Mouse (Mus musculus) mouse trophoblast stem cell (cell line): Measurements from ENCODE around the gene Csnk1e.

ENCODE experiments used
- in situ Hi-C, 2 experiments: fragments of 300-500 bp; cut with MseI, MboI; formaldehyde crosslinking; loops; 2 replicates in 1 of 2; 3 replicates in 1 of 2; pipeline ENCODE4 v1.15.1; 2025

The Csnk1e gene

DNA sequence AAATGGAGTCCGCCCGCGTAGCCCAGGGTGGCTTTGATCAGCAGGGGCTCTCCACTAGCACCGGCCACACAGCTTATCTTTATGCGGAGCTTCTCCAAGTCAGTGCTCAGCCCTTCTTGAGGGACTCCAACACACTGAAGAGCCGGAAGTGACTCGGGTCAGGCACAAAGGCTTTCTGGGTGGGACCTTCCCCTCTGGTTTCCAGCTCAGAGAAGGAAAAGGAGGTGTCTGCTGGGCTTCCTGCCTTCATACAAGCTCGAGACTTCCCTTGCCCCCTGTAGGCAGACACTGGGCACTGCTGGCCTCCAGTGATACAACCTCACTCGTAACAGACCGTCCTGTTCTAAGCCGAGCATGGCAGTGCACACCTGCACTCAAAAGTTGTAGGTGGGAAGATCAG is 58.6 kb downstream of the Csnk1e start:
- in situ Hi-C loops, result no loop called here

DNA sequence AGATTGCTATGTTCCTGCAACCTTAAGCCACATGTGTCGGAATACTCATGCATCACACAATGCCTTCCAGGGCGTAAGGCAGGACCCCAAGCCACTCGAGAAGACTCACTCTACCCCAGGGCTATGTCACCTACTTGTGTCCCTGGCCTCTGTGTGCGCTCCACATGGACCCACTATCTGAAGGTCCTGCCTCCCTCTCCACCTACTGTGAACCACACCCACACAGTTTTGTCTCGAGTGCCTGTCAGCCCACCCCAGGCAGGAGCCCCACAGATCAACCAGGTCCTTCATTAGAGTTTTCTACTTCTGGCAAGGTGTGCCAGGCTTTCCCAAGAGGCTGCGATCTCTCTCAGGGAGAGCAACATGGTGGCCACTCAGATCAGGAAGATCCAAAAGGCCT is 60.1 kb downstream of the Csnk1e start:
- in situ Hi-C loops, result no loop called here

DNA sequence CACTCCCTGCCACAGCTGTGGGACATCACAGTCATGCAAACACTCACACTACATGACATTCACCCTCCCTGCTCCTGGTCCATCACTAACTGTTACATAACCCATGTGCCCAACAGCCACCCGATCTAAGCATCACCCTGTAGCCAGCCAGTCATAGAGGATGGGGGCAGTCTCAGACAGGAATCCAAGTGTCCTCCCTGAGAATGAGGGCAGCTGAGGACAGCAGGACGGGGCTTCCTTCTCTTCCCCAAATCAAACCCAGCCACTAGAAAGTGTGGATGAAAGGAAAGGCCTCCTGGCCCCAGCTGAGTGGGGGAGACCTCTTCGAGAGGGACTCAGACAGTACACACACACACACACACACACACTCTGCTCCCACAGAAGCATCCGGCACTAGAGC is 60.5 kb downstream of the Csnk1e start:
- in situ Hi-C loops, result no loop called here

DNA sequence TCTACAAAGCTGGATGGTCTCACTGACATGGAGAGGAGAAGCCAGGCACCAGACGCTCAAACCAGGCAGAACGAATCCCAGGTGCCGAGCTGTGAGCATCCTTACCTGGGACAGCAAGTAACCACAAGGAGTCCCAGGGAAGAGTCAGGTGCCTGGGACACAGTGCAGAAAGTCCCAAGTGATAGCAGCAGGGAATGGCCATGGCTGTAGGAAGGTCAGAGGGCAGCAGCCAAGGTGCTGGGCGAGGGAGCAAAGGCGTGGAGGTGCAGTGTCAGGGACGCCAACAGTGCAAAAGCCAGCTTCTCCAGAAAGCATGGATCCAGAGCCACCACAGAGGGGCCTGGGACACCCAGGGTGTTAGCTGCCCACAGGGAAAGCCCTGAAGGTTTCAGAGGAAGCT is 62.3 kb downstream of the Csnk1e start:
- in situ Hi-C loops, result no loop called here

DNA sequence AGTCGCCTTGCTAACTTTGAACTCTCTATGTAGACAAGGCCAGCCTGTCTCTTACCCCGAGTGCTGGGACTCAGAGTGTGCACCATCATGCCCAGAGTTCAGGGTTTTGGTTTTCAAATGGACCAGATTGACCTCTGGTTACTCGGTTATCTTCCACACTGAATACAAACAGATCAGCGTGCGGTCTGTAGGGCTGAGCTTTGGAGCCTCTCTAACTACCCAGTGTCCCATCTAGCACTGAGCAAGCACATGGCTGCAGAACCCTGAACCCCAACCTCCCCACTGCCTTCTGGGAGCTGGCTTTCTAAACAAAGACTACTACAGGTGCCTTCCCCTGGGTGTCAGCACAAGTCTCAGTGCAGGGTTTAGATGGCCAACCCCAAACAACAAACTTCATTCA is 62.8 kb downstream of the Csnk1e start:
- in situ Hi-C loops, result no loop called here

DNA sequence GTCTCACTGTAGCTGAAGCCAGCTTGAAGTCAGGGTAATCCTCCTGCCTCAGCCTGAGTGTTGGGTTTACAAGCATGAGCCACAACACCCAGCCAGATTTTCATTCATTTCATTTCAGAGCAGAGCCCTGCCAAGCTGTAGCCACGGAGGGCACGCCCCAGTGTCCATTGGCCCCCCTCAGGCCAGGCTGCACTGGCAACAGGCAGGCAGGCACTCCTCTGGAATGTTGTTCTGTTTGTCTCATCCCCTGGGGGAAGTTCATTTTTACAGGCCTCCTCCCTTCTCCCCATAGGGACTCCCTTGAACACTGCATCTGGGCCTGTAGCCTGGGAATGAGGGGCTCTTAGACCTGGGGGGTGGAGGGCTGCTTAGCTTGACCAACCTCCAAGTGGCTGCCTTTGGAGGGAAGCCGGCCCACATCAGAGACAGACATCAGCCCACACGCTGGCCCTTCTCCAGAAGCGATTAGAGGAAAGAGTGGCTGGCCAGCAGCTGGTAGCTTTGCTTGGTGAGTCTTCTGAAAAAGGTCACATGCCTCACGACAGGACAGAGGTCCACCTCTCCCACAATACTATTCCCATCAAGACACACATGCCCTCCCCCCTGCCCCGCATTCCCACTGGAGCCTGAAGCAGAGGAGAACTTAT is 63.8 kb downstream of the Csnk1e start:
- in situ Hi-C loops, result no loop called here

DNA sequence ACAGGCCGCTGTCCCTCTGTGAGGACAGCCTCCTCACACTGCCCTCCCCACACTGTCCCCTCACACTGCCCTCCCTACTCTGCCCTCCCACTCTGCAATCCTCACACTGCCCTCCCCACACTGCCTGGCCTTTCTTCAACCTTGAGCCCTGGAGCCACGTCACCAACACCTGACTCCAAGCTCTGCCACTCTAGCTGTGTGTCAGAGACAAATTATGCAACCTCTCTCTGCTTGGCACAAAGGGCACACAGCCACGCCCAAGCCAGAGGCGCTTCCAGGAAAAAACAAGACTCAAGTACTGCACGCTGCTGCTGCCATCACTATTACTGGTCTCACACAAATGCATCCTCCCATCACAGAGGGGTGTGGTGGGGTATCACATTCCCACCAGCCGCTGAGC is 64.9 kb downstream of the Csnk1e start:
- in situ Hi-C loops, result no loop called here

DNA sequence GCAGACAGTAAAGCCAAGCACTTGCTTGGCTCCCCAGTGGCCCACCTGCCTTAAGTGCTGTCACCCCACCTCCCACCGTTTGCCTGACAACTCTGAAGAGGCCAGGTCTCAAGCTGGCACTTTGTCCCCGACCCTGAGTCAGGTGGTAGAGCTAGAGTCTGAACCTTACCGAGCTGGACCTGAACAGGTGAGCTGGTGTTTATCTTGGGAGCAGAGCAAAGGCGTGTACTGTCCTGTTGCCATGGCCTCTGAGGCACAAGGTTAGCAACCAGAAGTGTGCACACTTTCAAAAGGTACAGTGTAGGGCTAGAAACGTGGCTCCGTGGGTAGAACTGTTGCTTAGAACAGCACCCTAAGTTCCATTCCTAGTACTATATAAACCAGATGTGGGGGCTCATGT is 67.2 kb downstream of the Csnk1e start:
- in situ Hi-C loops, result no loop called here

DNA sequence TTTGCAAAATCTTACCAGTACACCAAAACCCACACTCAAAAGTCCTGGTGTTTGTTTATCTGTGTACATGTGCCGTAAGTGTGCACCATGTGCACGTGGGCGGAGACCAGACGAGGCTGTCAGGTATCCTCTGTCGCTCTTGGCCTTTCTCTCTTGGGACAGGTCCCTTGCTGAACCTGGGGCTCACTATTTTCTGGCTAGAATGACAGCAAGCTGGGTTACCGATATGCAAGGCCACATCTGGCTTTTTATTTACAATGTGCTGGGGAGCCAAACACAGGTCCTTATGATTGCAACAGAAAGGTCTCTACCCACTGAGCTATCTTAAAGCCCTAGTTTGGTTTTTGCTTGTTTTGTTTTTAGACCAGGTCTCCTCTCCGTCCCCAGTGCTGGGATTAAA is 67.8 kb downstream of the Csnk1e start:
- in situ Hi-C loops, result no loop called here

DNA sequence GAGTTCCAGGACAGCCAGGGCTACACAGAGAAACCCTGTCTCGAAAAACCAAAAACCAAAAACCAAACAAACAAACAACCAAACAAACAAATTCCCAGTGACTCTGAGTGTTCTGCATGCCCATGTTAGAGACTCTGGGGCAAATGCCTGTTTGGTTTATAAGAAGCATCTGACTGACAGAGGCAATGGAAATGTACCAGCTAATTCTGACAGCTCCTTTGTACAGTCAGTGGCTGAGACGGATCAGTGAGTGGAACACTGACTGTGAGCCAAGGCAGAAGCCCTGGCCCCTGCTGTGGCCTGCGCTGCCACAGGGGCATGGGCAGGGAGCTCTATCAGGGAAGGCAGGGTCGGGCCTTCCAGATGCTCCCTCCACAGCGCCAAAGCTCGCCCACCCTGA is 68.3 kb downstream of the Csnk1e start:
- in situ Hi-C loops, result no loop called here

DNA sequence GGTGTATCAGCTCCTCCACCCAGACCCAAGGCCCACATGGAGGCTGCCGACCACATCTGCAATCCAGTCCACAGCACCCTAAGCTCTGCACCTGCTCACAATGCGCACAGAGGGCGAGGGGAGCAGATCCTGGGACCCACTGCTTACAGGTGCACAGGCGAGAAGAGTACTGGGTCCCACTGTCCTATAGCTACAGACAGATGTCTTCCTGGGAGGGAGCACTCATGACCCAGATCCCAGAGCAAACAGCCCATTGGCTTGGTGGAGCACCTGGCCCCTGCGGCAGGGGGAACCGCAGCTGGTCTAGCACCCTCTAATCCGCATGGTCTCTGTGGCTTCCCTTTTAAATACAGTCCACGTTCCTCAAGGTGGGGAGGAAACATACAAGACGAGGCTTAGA is 73.7 kb downstream of the Csnk1e start:
- in situ Hi-C loops, result no loop called here

DNA sequence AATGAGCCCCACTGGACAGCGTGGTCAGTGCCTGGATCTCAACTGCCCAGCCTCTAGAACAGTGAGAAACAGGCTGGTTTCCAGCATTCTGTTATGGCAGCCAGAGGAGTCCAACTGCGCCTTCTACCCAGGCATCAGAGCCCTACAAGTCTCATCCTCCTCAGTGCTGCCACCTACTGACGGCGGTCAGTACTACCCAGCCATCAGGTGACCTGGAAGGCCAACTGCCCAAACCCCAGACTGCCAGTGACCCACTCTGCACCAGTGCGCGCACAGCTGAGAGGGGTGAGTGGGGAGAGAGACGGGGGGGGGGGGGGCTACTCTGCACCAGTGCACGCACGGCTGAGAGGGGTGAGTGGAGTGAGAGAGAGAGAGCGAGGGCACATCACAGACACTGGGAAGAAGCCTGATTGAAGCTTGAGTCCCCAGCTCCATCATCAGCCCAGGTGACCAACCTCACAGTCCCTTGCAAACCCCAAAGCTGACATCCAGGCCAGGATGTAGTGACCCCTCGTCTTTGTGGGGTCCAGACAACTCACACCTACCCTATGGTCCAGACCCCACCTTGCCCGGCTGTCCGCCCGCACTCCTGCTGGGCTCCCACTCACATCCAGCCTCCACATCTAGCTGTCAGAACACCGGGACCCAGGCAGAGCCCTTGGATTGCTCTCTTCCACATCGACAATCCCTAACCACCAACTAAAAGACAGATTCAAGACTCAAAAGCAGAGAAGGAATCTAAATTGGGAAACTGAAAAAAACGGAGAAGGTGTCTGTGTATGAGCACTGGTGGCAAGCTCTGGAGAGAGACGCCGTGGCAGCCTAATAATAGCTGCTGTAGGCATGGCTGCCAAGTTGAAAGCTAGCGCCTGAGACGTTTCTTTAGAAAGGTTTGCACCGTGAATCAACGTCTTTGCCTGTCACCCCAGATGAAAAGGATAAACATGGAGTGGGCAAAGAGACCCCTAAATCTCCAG is 74.6 kb downstream of the Csnk1e start:
- in situ Hi-C loops, result no loop called here

DNA sequence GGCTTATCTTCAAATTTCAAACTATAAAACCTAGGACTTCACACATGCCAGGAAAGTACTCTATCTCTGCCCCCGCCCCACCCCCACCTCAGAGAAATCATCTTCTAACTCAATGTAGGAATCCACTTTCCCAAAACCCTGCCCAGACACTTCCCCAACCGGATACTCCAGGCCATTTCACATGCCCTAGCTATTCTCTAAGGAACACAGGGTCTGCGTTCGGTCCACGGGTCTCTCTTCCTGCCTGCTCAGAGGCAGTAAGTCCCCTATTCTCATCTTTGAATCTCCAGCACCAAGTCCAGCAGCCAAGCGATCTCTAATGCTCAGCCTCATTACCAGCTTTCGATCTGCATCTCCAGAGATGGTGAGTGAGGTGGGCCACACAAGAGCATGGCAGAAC is 75.7 kb downstream of the Csnk1e start:
- in situ Hi-C loops, result no loop called here

DNA sequence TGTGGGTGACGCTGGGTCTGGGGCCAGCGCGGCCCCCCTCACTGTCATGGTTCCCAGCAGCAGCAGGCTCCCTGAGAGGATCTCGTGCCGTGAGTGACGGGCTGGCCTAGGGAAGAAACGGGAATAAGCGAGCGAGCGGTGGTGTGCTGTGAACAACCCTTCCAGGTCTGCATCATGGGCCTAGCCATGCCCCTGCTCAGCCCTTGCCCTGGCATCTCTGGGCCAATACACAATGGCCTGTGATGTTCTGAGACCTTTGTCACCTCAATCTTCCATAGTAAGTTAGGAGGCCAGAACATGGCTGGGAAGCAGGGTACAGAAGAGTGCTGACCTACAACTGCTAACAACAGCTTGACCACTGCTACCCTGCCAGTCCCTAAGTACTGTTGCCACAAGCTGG is 76.8 kb downstream of the Csnk1e start:
- in situ Hi-C loops, result no loop called here

DNA sequence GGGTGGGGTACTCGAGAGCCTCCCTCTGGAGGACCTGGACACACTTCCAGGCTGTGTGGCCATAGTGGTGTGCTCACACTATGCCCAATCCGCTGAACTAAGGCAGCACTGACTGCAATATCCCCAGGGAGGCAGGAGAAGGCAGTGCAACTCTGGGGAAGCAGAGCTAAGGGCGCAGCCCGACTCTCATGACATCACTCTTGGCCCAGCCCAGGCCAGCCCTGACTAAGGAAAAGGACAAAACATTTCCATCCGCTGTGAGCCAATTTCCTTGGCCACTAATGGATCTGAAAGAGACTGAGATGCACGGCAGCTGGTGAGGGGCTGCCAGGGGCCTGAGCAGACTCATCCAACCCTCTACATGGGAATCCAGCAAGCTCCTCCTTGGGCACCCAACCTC is 77.7 kb downstream of the Csnk1e start:
- in situ Hi-C loops, result no loop called here

DNA sequence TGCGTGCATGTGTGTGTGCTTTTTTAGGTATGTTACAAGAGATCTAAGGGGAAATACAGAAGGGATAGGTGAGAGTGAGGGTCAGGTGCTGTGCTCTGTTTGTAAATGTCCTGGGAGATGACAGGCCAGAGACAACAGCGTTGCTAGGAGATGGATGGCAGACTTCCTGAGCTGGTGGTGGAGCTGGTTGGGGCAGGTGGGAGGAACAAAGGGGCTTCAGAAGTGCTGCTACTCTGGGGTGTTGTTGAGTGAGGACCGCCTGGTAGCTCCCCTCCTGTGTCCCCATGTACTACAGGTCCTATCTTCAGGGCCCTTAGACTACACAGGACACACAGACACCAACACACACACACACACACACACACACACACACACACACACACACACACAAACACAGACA is 80.6 kb downstream of the Csnk1e start:
- in situ Hi-C loops, result no loop called here

DNA sequence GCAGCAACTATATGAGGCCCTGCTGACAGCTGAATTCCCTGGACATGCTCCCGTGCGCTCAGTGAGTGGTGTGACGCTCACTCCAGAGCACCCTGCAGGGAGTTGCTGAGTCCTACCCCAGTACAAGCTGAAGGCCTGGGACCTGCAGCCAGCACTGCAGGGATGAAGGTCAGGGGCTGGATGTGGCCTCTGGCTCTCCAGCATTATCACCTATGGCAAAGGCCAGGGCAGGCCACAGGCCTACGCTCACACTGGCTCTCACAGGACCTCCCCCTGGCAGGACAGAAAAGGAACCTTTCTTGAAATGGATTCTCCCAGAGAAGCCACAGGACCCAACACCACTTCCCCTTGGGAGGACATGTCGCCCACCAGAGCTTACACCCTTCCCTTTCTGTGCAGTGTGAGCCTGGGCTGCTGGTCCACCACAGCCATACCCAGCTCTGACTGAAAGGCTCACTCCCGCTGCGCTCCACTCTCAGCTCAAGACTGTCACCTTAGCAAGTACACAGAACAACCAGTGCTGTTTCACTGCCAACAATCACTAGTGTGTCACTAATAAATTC is 85.0 kb downstream of the Csnk1e start:
- in situ Hi-C loops, result no loop called here

DNA sequence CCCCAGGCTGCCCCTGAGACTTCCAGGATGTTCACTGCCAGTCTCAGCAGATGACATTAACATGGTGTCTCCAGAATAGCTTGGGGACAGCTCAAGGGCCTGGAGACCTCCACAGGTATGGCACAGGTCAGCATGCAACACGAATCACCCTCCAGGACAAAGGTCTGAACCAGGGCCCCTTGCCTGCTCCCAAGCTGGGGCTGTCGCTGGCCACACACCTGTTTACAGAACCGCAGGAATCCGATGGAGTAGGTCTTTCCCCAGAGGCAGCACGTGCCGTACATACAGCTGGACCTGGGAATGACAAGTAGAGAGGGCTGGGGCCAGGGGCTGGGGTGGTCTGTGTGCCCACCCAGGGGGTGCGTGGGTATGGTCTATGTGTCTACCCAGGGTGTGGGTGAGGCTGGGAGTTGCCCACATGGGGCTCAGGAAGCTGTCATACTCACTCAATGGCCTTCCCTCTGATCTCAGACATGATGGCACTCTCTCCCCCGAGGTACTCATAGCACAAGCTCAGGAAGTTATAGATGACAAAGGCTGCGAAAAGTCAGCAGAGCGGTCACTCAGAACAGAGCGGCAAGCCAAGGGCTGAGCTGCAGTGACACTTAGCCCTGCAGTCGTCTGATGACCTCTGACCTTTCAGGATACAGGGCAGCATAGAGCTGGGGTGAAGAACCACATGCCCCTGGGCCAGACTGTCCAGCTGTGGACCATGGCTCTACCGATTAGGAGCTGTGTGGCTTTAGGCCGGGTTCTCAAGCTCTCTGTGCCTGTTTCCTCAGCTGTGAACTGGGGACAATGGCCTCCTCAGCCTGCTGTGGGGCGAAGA is 85.7 kb downstream of the Csnk1e start:
- in situ Hi-C loops, result no loop called here

DNA sequence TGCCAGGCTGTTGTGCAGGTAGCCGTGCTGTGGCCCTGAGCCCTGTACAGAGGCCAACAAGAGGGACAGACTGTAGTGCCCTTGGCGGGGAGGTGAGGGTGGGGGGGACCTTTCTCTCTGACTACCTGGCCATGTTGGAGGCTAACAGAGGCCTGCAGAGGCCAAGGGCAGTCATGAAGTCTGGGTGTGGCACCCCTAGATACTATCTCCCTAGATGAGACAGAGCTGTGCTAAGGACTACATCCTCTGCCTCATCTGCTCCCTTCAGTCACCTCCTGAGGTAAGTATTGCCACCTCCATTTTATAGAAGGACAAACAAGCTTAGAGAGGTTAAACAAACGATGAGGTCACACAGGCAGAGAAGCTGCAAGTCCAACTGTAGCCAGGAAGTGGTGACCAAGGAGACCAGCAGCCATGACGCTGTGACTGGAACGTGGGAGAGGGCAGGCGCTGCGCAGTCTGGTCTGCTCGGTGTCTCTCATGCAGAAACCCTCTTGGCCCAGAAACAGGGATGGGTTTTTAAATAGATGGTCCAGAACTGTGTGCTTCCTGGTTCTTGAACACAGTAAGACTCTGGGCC is 86.4 kb downstream of the Csnk1e start:
- in situ Hi-C loops, result no loop called here

DNA sequence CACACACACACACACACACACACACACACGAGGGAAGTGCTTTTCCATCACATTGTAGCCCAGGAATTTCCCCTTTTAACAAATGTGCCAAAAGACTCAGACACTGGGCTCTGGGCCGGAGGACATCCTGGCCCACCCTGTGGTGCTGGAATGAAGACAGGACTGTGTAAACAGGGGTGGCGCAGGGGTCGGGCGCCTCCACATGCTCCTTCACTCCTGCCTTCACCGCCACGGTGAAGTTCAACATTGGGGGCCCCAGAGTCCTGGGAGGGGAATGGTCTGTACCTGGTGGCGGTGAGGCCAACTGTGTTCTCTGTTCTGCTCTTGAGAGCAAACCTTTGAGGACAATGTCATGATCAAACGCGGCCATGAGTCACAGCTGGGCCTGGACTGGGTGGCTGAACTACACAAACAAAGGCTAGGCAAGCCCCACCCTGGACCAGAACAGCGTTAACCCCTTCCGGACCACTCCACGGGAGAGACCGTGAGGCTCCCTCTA is 87.0 kb downstream of the Csnk1e start:
- in situ Hi-C loops, result no loop called here
